Mouse (Mus musculus) kidney, postnatal 0 days (tissue): ENCODE measurements around the gene Hivep3. TPM values are rescaled to one million over a fixed set of nuclear protein-coding genes. Genes with fewer than 3 reads are reported as not detected.

Source experiments
- ATAC-seq: fragments of 200-750 bp; cut with Nextera tagmentation; replicated peaks from 2 replicates; pipeline ENCODE4 v1.8.0; 2017; ENCODE audit warnings: low read depth, moderate number of reproducible peaks, moderate TSS enrichment, moderate library complexity; ENCODE audit not compliant: low FRiP score
- DNase-seq: peaks from one replicate; pipeline ENCODE4 v3.0.0-alpha.2; 2016; ENCODE audit warnings: low spot score
- H3K27ac ChIP-seq: fragments of 300-500 bp; sonication (generic); 2 replicates; pipeline ENCODE4 v1.5.1; 2014; ENCODE audit warnings: mild to moderate bottlenecking
- H3K27me3 ChIP-seq: fragments of 300-500 bp; sonication (generic); 2 replicates; pipeline ENCODE4 v1.6.1; 2014; ENCODE audit warnings: low read length, mixed read lengths; ENCODE audit not compliant: insufficient read depth
- H3K36me3 ChIP-seq: fragments of 300-500 bp; sonication (generic); 2 replicates; pipeline ENCODE4 v1.6.1; 2014; ENCODE audit warnings: low read length, mixed read lengths; ENCODE audit not compliant: insufficient read depth
- H3K4me1 ChIP-seq: fragments of 300-500 bp; sonication (generic); replicated peaks from 2 replicates; pipeline ENCODE4 v1.6.1; 2014; ENCODE audit warnings: antibody characterized with exemption, low read length, mixed read lengths; ENCODE audit not compliant: insufficient read depth
- H3K4me2 ChIP-seq: fragments of 300-500 bp; sonication (generic); 2 replicates; pipeline ENCODE4 v1.6.1; 2014; ENCODE audit warnings: mild to moderate bottlenecking, low read length, moderate library complexity, mixed read lengths
- H3K4me3 ChIP-seq: fragments of 300-500 bp; sonication (generic); replicated peaks from 2 replicates; pipeline ENCODE4 v1.5.1; 2014; ENCODE audit warnings: low read depth, low read length
- H3K9ac ChIP-seq: fragments of 300-500 bp; sonication (generic); 2 replicates; pipeline ENCODE4 v1.6.1; 2014; ENCODE audit warnings: low read depth, low read length
- H3K9me3 ChIP-seq: fragments of 300-500 bp; sonication (generic); replicated peaks from 2 replicates; pipeline ENCODE4 v1.6.1; 2016; ENCODE audit warnings: low read length, inconsistent platforms, mixed read lengths
- CTCF ChIP-seq: IDR thresholded peaks from 2 replicates; pipeline ENCODE4 v1.5.1; 2016; ENCODE audit warnings: antibody characterized with exemption, low read depth, mild to moderate bottlenecking, moderate library complexity
- WGBS: fragments of 180-500 bp; shearing (Covaris S2); extraction: QIAGEN DNeasy Blood & Tissue Kit; methylation state at CpG from one replicate; pipeline ENCODE4 v1.1.7; 2014; 5-methylcytosine and 5-hydroxymethylcytosine counted together
- polyA plus RNA-seq: library from polyadenylated mRNA; unstranded; fragments of >200 nt; fragmentation: Nextera tagmentation; extraction: Ambion mirVana; gene quantifications from 2 replicates; pipeline ENCODE4 v1.2.1, GENCODE M21; 2015

The Hivep3 gene
- polyA plus RNA-seq, 1 experiment from 2014 or later = 8.3 TPM

- Histone ChIP-seq H3K9ac (no peak overlapping the region), H3K4me3 (no peak overlapping the region), H3K27me3 (no peaks in the 10 kb centered on the region), H3K27ac (no peak overlapping the region), H3K4me2 (no peak overlapping the region), H3K9me3 (no peaks in the 10 kb centered on the region), H3K4me1 (no peaks in the 10 kb centered on the region), H3K36me3 (no peaks in the 10 kb centered on the region)
- WGBS = 82% methylated on average over 6 of the region's 6 CpGs
- DNase-seq (no peak), ATAC-seq (no peak)
- TF ChIP-seq CTCF = no peak
Measured at GRCm38 (mm10) chr4:119948406-119948805, 214.8 kb downstream of the Hivep3 start.

- Histone ChIP-seq H3K9me3 (no peaks in the 10 kb centered on the region), H3K4me1 (no peaks in the 10 kb centered on the region), H3K4me2 (no peak overlapping the region), H3K27ac (no peak overlapping the region), H3K9ac (no peak overlapping the region), H3K27me3 (no peaks in the 10 kb centered on the region), H3K4me3 (no peak overlapping the region), H3K36me3 (no peaks in the 10 kb centered on the region)
- DNase-seq = no peak
- TF ChIP-seq CTCF = no peak
- WGBS = 73% methylated on average over 12 of the region's 12 CpGs
- ATAC-seq = no peak
Measured at GRCm38 (mm10) chr4:119948922-119949614, 215.5 kb downstream of the Hivep3 start.

- H3K9ac ChIP-seq = no peak overlapping the region
- ATAC-seq (no peak), DNase-seq (no peak)
- H3K4me2 ChIP-seq = no peak overlapping the region
- no peak overlapping the region for H3K27ac ChIP-seq
- no peak for TF ChIP-seq CTCF
- no peak overlapping the region for H3K4me3 ChIP-seq
- H3K27me3 ChIP-seq = no peaks in the 10 kb centered on the region
- 86% methylated on average over 5 of the region's 5 CpGs for WGBS
- H3K4me1 ChIP-seq = no peaks in the 10 kb centered on the region
- no peaks in the 10 kb centered on the region for H3K9me3 ChIP-seq
- no peaks in the 10 kb centered on the region for H3K36me3 ChIP-seq
Measured at GRCm38 (mm10) chr4:119950181-119950580, 216.6 kb downstream of the Hivep3 start.

DNA sequence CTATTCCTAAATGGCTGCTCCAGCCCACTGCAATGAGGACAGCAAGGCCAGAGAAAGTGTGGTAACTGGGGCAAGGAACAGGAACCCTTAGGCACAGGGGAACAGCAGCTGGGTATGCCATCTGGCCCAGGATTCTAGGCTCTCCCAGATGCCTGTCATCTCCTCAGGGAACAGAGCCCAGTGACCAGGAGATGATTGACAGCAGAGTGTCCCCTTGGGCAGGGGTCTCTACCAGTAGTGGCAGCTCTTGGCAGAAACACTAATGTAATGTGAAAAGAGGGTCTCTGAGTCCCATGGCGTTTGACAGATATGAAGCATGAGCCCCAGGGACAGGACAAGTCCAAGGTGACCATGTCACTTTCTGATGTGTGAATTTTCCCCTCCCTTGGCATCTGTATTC, 217.5 kb downstream of the Hivep3 start:
- WGBS = 88% methylated on average over 1 of the region's 1 CpGs
- H3K27me3 ChIP-seq = no peaks in the 10 kb centered on the region
- H3K4me2 ChIP-seq = no peak overlapping the region

DNA sequence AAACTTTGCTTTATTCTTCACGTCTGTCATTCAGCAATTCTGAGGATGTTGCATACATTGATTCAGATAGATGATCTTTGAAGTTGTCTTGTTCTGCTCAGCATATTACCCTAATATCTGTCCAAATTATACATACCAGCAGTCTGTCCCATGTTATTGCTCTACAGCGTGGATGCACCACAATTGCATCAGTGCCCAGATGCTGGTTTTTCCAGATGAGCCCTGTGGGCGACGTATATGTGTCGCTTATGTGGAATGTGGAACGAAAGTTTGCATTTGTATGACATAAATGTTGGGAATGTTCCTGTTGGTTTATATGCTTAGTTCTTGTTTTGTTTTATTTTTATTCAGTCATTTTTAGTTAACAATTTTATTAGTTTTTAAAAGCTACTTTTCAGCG, 221.4 kb downstream of the Hivep3 start:
- no peaks in the 10 kb centered on the region for H3K36me3 ChIP-seq
- WGBS = 84% methylated on average over 7 of the region's 7 CpGs
- H3K4me1 ChIP-seq = no peaks in the 10 kb centered on the region; the same call in 1 of the 2 replicates
- no peaks in the 10 kb centered on the region for H3K9me3 ChIP-seq
- H3K27ac ChIP-seq = no peak overlapping the region
- ATAC-seq (no peak), DNase-seq (no peak)
- no peak overlapping the region for H3K4me3 ChIP-seq
- TF ChIP-seq CTCF = no peak
- H3K4me2 ChIP-seq = no peak overlapping the region
- no peak overlapping the region for H3K9ac ChIP-seq
- H3K27me3 ChIP-seq = no peaks in the 10 kb centered on the region

More for the DNA sequence above, 217.5 kb downstream of the Hivep3 start:
- Histone ChIP-seq H3K36me3 (no peaks in the 10 kb centered on the region), H3K9ac (no peak overlapping the region), H3K4me1 (no peaks in the 10 kb centered on the region), H3K4me3 (no peak overlapping the region), H3K9me3 (no peaks in the 10 kb centered on the region), H3K27ac (no peak overlapping the region)
- DNase-seq = no peak
- no peak for TF ChIP-seq CTCF
- no peak for ATAC-seq

GRCm38 (mm10) chr4:119957970-119958369, 224.4 kb downstream of the Hivep3 start:
- no peak overlapping the region for H3K9ac ChIP-seq

More at GRCm38 (mm10) chr4:119957970-119958369, 224.4 kb downstream of the Hivep3 start:
- no peaks in the 10 kb centered on the region; the same call in 1 of the 2 replicates for H3K4me1 ChIP-seq
- DNase-seq (no peak), ATAC-seq (no peak)
- H3K36me3 ChIP-seq = no peaks in the 10 kb centered on the region
- no peak overlapping the region for H3K4me3 ChIP-seq
- no peak overlapping the region for H3K4me2 ChIP-seq
- no peak overlapping the region for H3K27ac ChIP-seq
- no peak for TF ChIP-seq CTCF
- no peaks in the 10 kb centered on the region for H3K9me3 ChIP-seq
- WGBS = 95% methylated on average over 2 of the region's 2 CpGs
- no peaks in the 10 kb centered on the region for H3K27me3 ChIP-seq
